Mouse (Mus musculus) thymus, adult 2 months (tissue): ENCODE measurements at regions not wholly inside any gene's neighbourhood (a gene's known extent, or its start where the extent isn't known, plus 50 kb on each side); places are given as distances from the start of the nearest gene placed in this dataset.

Source experiments
- DNase-seq: peaks from one replicate; pipeline ENCODE4 v3.0.0; 2021
- H3K27ac ChIP-seq: fragments of 200-500 bp; 2 replicates; pipeline ENCODE4 v1.5.1; 2012; ENCODE audit warnings: low read length, control low read depth; ENCODE audit not compliant: control insufficient read depth, insufficient read depth
- H3K27me3 ChIP-seq: fragments of 200-500 bp; 2 replicates; pipeline ENCODE4 v1.6.1; 2012; ENCODE audit warnings: mild to moderate bottlenecking, low read length, moderate library complexity, mixed read lengths; ENCODE audit not compliant: control insufficient read depth, insufficient read depth
- H3K36me3 ChIP-seq: fragments of 200-500 bp; 2 replicates; pipeline ENCODE4 v1.6.1; 2012; ENCODE audit warnings: mild to moderate bottlenecking, low read length, moderate library complexity; ENCODE audit not compliant: control insufficient read depth, insufficient read depth
- H3K4me1 ChIP-seq: fragments of 200-500 bp; replicated peaks from 2 replicates; pipeline ENCODE4 v1.6.1; 2012; ENCODE audit warnings: low read length; ENCODE audit not compliant: control insufficient read depth, insufficient read depth
- H3K4me3 ChIP-seq: fragments of 200-500 bp; 2 replicates; pipeline ENCODE4 v1.5.1; 2012; ENCODE audit warnings: mild to moderate bottlenecking, low read length, control low read depth, moderate library complexity; ENCODE audit not compliant: control insufficient read depth, insufficient read depth
- CTCF ChIP-seq: fragments of 200-500 bp; IDR thresholded peaks from 2 replicates; pipeline ENCODE4 v1.5.1; 2012; ENCODE audit warnings: mild to moderate bottlenecking, control low read depth, low read length, moderate library complexity, borderline replicate concordance; ENCODE audit not compliant: control insufficient read depth, poor library complexity, insufficient read depth; ENCODE audit errors: extremely low read depth
- POLR2A ChIP-seq: fragments of 200-500 bp; IDR thresholded peaks from 2 replicates; pipeline ENCODE4 v1.6.1; 2012; ENCODE audit warnings: mild to moderate bottlenecking, low read length, control low read depth, moderate library complexity; ENCODE audit not compliant: control insufficient read depth, poor library complexity, insufficient read depth; ENCODE audit errors: extremely low read depth
- WGBS: fragments of 180-500 bp; shearing (Covaris S2); methylation state at CpG from one replicate; pipeline ENCODE4 v1.1.7; 2018; 5-methylcytosine and 5-hydroxymethylcytosine counted together

DNA sequence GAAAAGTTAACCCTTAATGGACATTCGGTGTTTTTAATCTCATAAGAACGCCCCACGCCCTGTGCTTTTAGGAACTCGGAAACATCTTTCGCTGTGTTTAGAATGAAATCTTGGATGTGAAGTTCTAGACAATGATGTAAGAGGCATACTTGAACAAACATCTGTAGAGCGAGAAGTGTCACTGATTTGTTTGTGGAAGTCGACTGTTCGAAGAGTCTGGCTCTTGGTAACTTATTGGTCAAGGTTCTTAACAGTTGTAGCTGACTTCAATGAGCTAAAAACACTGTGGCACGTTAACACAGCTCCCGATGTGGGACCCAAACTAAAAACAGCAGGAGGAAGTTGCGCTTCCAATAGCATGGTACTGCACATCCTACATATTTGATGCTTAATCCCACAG is 72.0 kb upstream of the 4933415F23Rik start:
- Histone ChIP-seq H3K27ac (no peak overlapping the region), H3K4me1 (no peaks in the 10 kb centered on the region), H3K27me3 (no peaks in the 10 kb centered on the region), H3K4me3 (no peak overlapping the region), H3K36me3 (no peaks in the 10 kb centered on the region)
- DNase-seq: no peak
- TF ChIP-seq CTCF (no peak), POLR2A (no peak)
- 93% methylated on average over 11 of the region's 11 CpGs for WGBS

GRCm38 (mm10) chr1:23173054-23173802 is 71.2 kb upstream of the 4933415F23Rik start:
- DNase-seq: no peak
- 80% methylated on average over 7 of the region's 7 CpGs for WGBS
- no peaks in the 10 kb centered on the region for H3K4me1 ChIP-seq
- no peaks in the 10 kb centered on the region for H3K27me3 ChIP-seq
- H3K4me3 ChIP-seq: no peak overlapping the region
- no peak overlapping the region for H3K27ac ChIP-seq
- no peaks in the 10 kb centered on the region for H3K36me3 ChIP-seq
- no peak for TF ChIP-seq CTCF
- TF ChIP-seq POLR2A: no peak

- H3K27ac ChIP-seq: no peak overlapping the region
- DNase-seq: no peak
- H3K4me1 ChIP-seq: no peaks in the 10 kb centered on the region
- no peaks in the 10 kb centered on the region for H3K36me3 ChIP-seq
- no peaks in the 10 kb centered on the region for H3K27me3 ChIP-seq
- WGBS: 92% methylated on average over 2 of the region's 2 CpGs
- TF ChIP-seq POLR2A: no peak
- H3K4me3 ChIP-seq: no peak overlapping the region
Observed at GRCm38 (mm10) chr1:23171336-23171735, 69.3 kb upstream of the 4933415F23Rik start.

GRCm38 (mm10) chr1:23170711-23171110 is 68.7 kb upstream of the 4933415F23Rik start:
- H3K27me3 ChIP-seq: no peaks in the 10 kb centered on the region
- H3K27ac ChIP-seq: no peak overlapping the region
- TF ChIP-seq POLR2A: no peak
- no peak for TF ChIP-seq CTCF
- no peak for DNase-seq
- no peak overlapping the region for H3K4me3 ChIP-seq
- WGBS: 87% methylated on average over 2 of the region's 2 CpGs
- H3K4me1 ChIP-seq: no peaks in the 10 kb centered on the region
- H3K36me3 ChIP-seq: no peaks in the 10 kb centered on the region

DNA sequence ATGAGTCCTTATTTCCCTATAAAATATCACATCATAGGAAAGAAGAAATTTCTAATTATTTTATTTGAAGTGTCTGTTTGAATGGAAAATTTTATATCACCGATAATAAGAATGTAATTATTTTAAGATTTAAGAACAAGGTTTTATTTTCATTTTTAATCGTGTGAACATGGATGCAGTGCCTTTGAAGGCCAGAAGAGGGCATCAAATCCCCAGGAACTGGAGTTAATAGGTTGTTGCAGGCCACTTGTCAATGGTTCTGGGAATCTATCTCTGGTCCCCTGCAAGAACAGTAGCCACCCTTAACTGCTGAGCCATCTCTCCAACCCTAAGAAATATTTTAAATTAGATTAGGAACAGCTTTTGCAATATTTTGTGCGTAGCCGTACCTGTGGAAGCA is 66.5 kb upstream of the 4933415F23Rik start:
- Histone ChIP-seq H3K27ac (no peak overlapping the region), H3K27me3 (no peaks in the 10 kb centered on the region), H3K4me3 (no peak overlapping the region), H3K36me3 (no peaks in the 10 kb centered on the region), H3K4me1 (no peaks in the 10 kb centered on the region)
- no peak for DNase-seq
- WGBS: 92% methylated on average over 4 of the region's 4 CpGs
- TF ChIP-seq POLR2A (no peak), CTCF (no peak)

- Histone ChIP-seq H3K4me1 (no peaks in the 10 kb centered on the region), H3K27me3 (no peaks in the 10 kb centered on the region), H3K27ac (no peak overlapping the region), H3K36me3 (no peaks in the 10 kb centered on the region), H3K4me3 (no peak overlapping the region)
- TF ChIP-seq POLR2A (no peak), CTCF (no peak)
- 85% methylated on average over 5 of the region's 5 CpGs for WGBS
- DNase-seq: no peak
Observed at GRCm38 (mm10) chr1:23163371-23163935, 61.4 kb upstream of the 4933415F23Rik start.
